Mouse (Mus musculus) C2C12 (cell line): ENCODE data around the gene Gm49395. TPM values are rescaled to one million over a fixed set of nuclear protein-coding genes. Genes with fewer than 3 reads are reported as not detected.

Experiments used
- H3K27me3 ChIP-seq: one replicate; pipeline ENCODE4 v1.6.1; 2011; ENCODE audit not compliant: control insufficient read depth, insufficient read depth, insufficient read length
- H3K36me3 ChIP-seq: one replicate; pipeline ENCODE4 v1.6.1; 2011; ENCODE audit not compliant: control insufficient read depth, insufficient read depth
- H3K4me3 ChIP-seq: one replicate; pipeline ENCODE4 v1.5.1; 2011; ENCODE audit warnings: mild to moderate bottlenecking, control low read depth; ENCODE audit not compliant: poor library complexity, insufficient read depth, severe bottlenecking
- H3K79me2 ChIP-seq: one replicate; pipeline ENCODE4 v1.6.1; 2011; ENCODE audit not compliant: control insufficient read depth, insufficient read depth
- H3K79me3 ChIP-seq: one replicate; pipeline ENCODE4 v1.6.1; 2011; ENCODE audit warnings: low read depth, control low read depth
- H3ac ChIP-seq: one replicate; pipeline ENCODE3; 2011; ENCODE audit warnings: low read depth; ENCODE audit not compliant: control insufficient read depth, insufficient read length
- CEBPB ChIP-seq: IDR thresholded peaks from one replicate; pipeline ENCODE4 v1.6.1; 2011; ENCODE audit warnings: low read depth, mild to moderate bottlenecking, control low read depth, moderate library complexity
- CTCF ChIP-seq: IDR thresholded peaks from one replicate; pipeline ENCODE4 v1.5.1; 2011; ENCODE audit not compliant: control insufficient read depth, insufficient read depth, insufficient read length
- FOSL1 ChIP-seq: IDR thresholded peaks from one replicate; pipeline ENCODE4 v1.8.0; 2011; ENCODE audit warnings: mild to moderate bottlenecking, low read length; ENCODE audit not compliant: poor library complexity, insufficient read depth, severe bottlenecking
- MAX ChIP-seq: IDR thresholded peaks from one replicate; pipeline ENCODE4 v1.6.1; 2011; ENCODE audit warnings: mild to moderate bottlenecking, control low read depth
- MYOD1 ChIP-seq: IDR thresholded peaks from one replicate; pipeline ENCODE4 v1.6.1; 2011; ENCODE audit warnings: low read depth; ENCODE audit not compliant: control insufficient read depth, insufficient read length
- MYOG ChIP-seq: IDR thresholded peaks from one replicate; pipeline ENCODE4 v1.6.1; 2011; ENCODE audit not compliant: control insufficient read depth, insufficient read length; ENCODE audit errors: extremely low read depth
- USF1 ChIP-seq: IDR thresholded peaks from one replicate; pipeline ENCODE4 v1.6.1; 2011; ENCODE audit warnings: low read depth, mild to moderate bottlenecking, control low read depth, moderate library complexity
- polyA plus RNA-seq: library from polyadenylated mRNA; unstranded; fragments of >200 nt; fragmentation: generic; extraction: Trizol; gene quantifications from one replicate; pipeline ENCODE4 v1.2.1, GENCODE M21; 2012; ENCODE audit warnings: missing spikeins

Gene Gm49395
- polyA plus RNA-seq, 1 experiment, result 0.12 TPM

- H3K27me3 ChIP-seq, result no peaks in the 10 kb centered on the region
- no peaks in the 10 kb centered on the region for H3K79me3 ChIP-seq
- no peaks in the 10 kb centered on the region for H3K79me2 ChIP-seq
- TF ChIP-seq FOSL1 (no peak), MYOD1 (no peak), MAX (no peak), CEBPB (no peak), CTCF (no peak), USF1 (no peak), MYOG (no peak)
- no peak overlapping the region for H3ac ChIP-seq
- no peaks in the 10 kb centered on the region for H3K36me3 ChIP-seq
- H3K4me3 ChIP-seq, result no peak overlapping the region
Measured at GRCm38 (mm10) chr13:115079996-115080585, 21.6 kb downstream of the Gm49395 start.

- no peaks in the 10 kb centered on the region for H3K79me3 ChIP-seq
- H3K36me3 ChIP-seq, result no peaks in the 10 kb centered on the region
- no peaks in the 10 kb centered on the region for H3K27me3 ChIP-seq
- no peak overlapping the region for H3ac ChIP-seq
- no peaks in the 10 kb centered on the region for H3K79me2 ChIP-seq
- no peak for TF ChIP-seq MYOG
- no peak for TF ChIP-seq FOSL1
- no peak for TF ChIP-seq MYOD1
- TF ChIP-seq MAX, result no peak
- TF ChIP-seq USF1, result no peak
- TF ChIP-seq CTCF, result no peak
- no peak for TF ChIP-seq CEBPB
- no peak overlapping the region for H3K4me3 ChIP-seq
Measured at GRCm38 (mm10) chr13:115078997-115079685, 22.6 kb downstream of the Gm49395 start.

DNA sequence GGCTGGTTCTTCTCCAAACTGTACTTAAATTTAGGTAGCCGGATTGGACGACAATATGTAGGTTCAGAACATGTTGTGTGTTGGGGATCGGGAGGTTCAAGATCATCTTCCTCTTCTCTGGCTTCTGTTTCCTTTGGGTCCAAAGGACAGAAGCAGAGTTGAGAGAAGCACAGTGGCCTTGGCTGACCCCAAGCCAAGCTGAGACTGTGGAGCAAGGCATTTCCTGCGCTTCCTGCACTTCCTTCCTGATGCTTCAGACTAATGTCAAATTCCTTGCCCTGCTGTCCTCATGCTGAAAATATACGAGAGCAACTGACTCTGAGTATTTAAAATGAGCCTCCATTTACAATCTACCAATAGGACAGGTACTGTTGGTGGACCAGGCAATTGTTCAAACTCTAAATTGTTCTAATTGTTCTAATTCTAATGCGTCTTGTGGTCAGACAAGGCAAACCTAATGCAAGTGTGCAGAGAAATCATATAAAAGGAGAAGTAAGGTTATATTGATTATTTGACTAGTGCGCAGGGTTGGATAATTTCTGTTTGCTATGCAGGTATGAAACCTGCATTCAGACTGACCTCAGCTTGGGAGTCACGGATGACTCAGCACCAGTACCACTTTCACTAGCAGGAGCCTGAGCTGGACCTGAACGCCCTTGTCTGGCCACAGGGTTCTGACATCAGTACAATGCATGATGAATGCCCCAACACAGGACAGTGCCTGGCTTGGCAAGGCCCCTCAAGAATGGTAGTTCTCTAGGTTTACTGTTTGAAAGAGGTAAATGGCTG is 24.2 kb downstream of the Gm49395 start:
- H3K36me3 ChIP-seq, result no peaks in the 10 kb centered on the region
- no peaks in the 10 kb centered on the region for H3K79me3 ChIP-seq
- no peaks in the 10 kb centered on the region for H3K79me2 ChIP-seq
- H3ac ChIP-seq, result no peak overlapping the region
- H3K4me3 ChIP-seq, result no peak overlapping the region
- TF ChIP-seq USF1 (no peak), MAX (no peak), CTCF (no peak), FOSL1 (no peak), MYOD1 (no peak), MYOG (no peak), CEBPB (no peak)
- H3K27me3 ChIP-seq, result no peaks in the 10 kb centered on the region

DNA sequence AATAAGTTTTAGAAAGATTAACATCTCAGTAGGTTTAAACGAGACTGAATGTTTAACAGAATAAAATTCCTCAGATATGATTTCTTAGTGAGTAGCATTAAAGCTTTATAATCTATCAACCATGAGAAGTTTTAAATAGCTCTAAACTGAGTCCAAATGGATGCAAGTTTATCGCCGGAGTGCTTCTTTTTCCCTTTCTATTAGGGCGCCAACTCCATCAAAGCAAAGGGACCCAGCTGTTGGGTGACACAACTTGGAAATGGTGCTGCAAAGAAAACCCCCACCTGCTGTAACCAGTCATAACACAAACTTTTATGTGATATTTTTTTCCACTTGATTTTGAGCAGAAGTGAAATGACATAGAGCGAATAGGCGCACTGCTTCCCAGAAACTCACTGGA is 29.3 kb downstream of the Gm49395 start:
- no peaks in the 10 kb centered on the region for H3K79me2 ChIP-seq
- TF ChIP-seq MYOD1, result no peak
- no peak for TF ChIP-seq USF1
- TF ChIP-seq CEBPB, result no peak
- TF ChIP-seq MYOG, result no peak
- no peak for TF ChIP-seq CTCF
- TF ChIP-seq FOSL1, result no peak
- no peak for TF ChIP-seq MAX
- H3K27me3 ChIP-seq, result no peaks in the 10 kb centered on the region
- no peaks in the 10 kb centered on the region for H3K79me3 ChIP-seq
- no peak overlapping the region for H3ac ChIP-seq
- H3K4me3 ChIP-seq, result no peak overlapping the region
- no peaks in the 10 kb centered on the region for H3K36me3 ChIP-seq

- Histone ChIP-seq H3K79me2 (no peaks in the 10 kb centered on the region), H3K4me3 (no peak overlapping the region), H3K27me3 (no peaks in the 10 kb centered on the region), H3K36me3 (no peaks in the 10 kb centered on the region), H3K79me3 (no peaks in the 10 kb centered on the region), H3ac (no peak overlapping the region)
- TF ChIP-seq MYOD1 (no peak), CTCF (no peak), MAX (no peak), CEBPB (no peak), FOSL1 (no peak), USF1 (no peak), MYOG (no peak)
Measured at GRCm38 (mm10) chr13:115071431-115071830, 30.3 kb downstream of the Gm49395 start.
